Mouse (Mus musculus): ENCODE results near the gene Rapgef1. TPM values are rescaled to one million over a fixed set of nuclear protein-coding genes. Genes with fewer than 3 reads are reported as not detected.

Rapgef1 gene
- 12.4 TPM for polyA plus RNA-seq (2015; fragmentation: Illumina TruSeq; extraction: RNeasy Lipid Tissue Mini Kit (QIAGEN cat#74804); ENCODE audit: insufficient read depth, low read depth, low replicate concordance)

GRCm38 (mm10) chr2:29619484-29620300 lies at the start of gene Rapgef1:
Gene Rapgef1, plus strand, starts transcription at chr2:29619720.

GRCm38 (mm10) chr2:29751497-29751896 lies 132.0 kb downstream of the Rapgef1 start, which contains the start of gene Gm13420:
Gene Gm13420, minus strand, starts transcription at chr2:29751685.

DNA sequence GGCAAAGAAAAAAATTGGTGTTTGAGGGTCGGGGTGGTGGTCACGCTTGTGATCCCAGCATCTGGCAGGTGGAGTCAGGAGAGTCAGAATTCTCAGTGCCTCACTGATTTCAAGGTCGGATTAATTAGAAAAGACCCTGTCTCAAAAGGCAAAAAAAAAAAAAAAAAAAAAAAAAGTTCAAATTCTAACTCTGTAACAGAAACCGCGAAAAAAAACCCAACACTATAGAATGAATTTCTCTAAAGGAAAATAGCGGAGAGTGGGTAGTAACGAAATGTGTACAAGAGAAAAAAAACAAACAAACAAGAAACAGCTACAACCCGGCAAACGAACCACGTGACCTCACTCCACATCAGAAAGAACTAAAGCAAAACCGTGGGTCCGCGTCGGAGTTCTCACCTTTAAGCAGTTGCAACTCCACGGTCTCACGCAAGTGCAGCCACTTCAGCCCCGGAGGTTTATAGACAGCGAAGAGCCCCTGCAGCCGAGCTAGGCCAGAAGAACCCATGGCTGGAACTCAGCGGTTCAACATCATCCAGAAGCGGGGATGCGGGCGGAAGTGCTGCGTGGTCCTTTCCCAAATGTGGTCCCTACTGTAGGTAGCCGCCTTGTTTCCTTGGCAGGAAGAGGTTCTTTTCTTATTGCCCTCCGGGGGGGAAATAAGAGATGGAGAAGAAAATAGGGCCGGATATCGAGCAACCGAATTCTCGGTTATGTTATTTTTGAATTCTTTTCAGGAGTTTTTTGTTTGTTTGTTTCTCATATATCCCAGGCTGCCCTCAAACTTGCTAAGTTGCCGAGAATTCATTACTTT lies 167.8 kb downstream of the Rapgef1 start, which contains the start of gene Coq4:
Coq4 (plus strand) TSS at position 390 of the 814 bp plus-strand sequence.

DNA sequence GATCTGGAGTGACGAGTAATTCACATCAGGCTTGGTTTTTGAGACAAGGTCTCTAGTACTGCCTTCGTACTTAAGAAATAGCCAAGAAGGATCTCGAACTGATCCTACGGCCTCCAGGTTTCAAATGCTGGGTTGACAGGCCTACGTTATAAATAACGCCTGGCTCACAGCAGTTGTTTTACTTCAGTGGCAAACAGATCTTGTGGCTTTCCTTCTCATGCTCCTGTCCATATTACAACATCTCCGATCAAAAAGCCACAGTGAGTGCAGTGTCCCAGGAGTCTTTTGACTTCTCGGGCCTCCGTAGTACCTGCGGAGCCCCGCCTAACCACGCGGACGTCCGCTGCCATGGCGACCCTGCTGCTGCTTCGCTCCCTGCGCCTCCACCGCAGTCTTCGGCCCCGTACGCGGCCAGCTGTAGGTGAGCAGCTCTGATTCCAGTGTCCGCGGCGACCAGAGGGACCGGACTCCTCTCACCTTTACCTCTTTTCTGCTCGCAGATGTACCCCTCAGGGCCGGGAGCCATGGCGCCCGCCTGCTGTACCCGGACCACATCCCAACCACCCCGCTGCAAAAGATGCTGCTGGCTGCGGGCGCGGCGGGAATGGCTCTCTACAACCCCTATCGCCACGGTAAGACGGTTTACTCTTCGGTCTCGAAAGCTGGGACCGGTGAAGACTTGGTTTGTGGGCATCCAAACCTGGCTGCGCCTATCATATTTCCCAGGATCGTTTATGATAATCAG lies 168.6 kb downstream of the Rapgef1 start, which contains the start of gene Trub2:
Trub2 (minus strand) TSS at position 566 of the 745 bp plus-strand sequence.

Other genes with a start within 250 kb of the Rapgef1 start
- 3.2 TPM for gene Gm13420, start 132.0 kb downstream of the Rapgef1 start, polyA plus RNA-seq (2015; fragmentation: Illumina TruSeq; extraction: RNeasy Lipid Tissue Mini Kit (QIAGEN cat#74804); ENCODE audit: insufficient read depth, low read depth, low replicate concordance)
- gene Gm13547, start 139.6 kb downstream of the Rapgef1 start, polyA plus RNA-seq (2015; fragmentation: Illumina TruSeq; extraction: RNeasy Lipid Tissue Mini Kit (QIAGEN cat#74804); ENCODE audit: insufficient read depth, low read depth, low replicate concordance), result not detected
- 5.1 TPM for gene Coq4, start 167.8 kb downstream of the Rapgef1 start, polyA plus RNA-seq (2015; fragmentation: Illumina TruSeq; extraction: RNeasy Lipid Tissue Mini Kit (QIAGEN cat#74804); ENCODE audit: insufficient read depth, low read depth, low replicate concordance)
- 4.9 TPM for gene Trub2, start 168.8 kb downstream of the Rapgef1 start, polyA plus RNA-seq (2015; fragmentation: Illumina TruSeq; extraction: RNeasy Lipid Tissue Mini Kit (QIAGEN cat#74804); ENCODE audit: insufficient read depth, low read depth, low replicate concordance)
- 7.8 TPM for gene Slc27a4, start 182.9 kb downstream of the Rapgef1 start, polyA plus RNA-seq (2015; fragmentation: Illumina TruSeq; extraction: RNeasy Lipid Tissue Mini Kit (QIAGEN cat#74804); ENCODE audit: insufficient read depth, low read depth, low replicate concordance)
- gene Urm1, start 200.4 kb downstream of the Rapgef1 start, polyA plus RNA-seq (2015; fragmentation: Illumina TruSeq; extraction: RNeasy Lipid Tissue Mini Kit (QIAGEN cat#74804); ENCODE audit: insufficient read depth, low read depth, low replicate concordance), result 4.5 TPM
- 2.3 TPM for gene Cercam, start 249.4 kb downstream of the Rapgef1 start, polyA plus RNA-seq (2015; fragmentation: Illumina TruSeq; extraction: RNeasy Lipid Tissue Mini Kit (QIAGEN cat#74804); ENCODE audit: insufficient read depth, low read depth, low replicate concordance)

Measured in pancreas, adult 10 weeks (tissue).